Mouse (Mus musculus) liver, embryonic 14.5 days (tissue): ENCODE results near the gene Slu7. TPM values are rescaled to one million over a fixed set of nuclear protein-coding genes. Genes with fewer than 3 reads are reported as not detected.

Experiments
- ATAC-seq: fragments of 200-750 bp; cut with Nextera tagmentation; 2 replicates; pipeline ENCODE4 v1.8.0; 2017; ENCODE audit warnings: moderate number of reproducible peaks, mild to moderate bottlenecking, moderate library complexity; ENCODE audit not compliant: insufficient read depth
- DNase-seq, 3 experiments: peaks; one replicate each; pipeline ENCODE4 v3.0.0-alpha.2; 2012 to 2013; ENCODE audit warnings: low read depth in 3 of 3, low spot score in 3 of 3
- H3K27ac ChIP-seq: fragments of 300-500 bp; sonication (generic); 2 replicates; pipeline ENCODE4 v1.5.1; 2014; ENCODE audit warnings: moderate library complexity, mild to moderate bottlenecking, control low read depth, inconsistent platforms
- H3K27me3 ChIP-seq: fragments of 300-500 bp; sonication (generic); 2 replicates; pipeline ENCODE4 v1.6.1; 2014; ENCODE audit warnings: mild to moderate bottlenecking, low read length, moderate library complexity; ENCODE audit not compliant: control insufficient read depth, insufficient read depth
- H3K36me3 ChIP-seq: fragments of 300-500 bp; sonication (generic); replicated peaks from 2 replicates; pipeline ENCODE4 v1.6.1; 2014; ENCODE audit warnings: low read depth; ENCODE audit not compliant: control insufficient read depth, insufficient read depth
- H3K4me1 ChIP-seq, 2 experiments: fragments of 200-500 bp in 1 of 2; fragments of 300-500 bp in 1 of 2; sonication (generic) in 1 of 2; replicated peaks; 2 replicates each; pipeline ENCODE4 v1.6.1; 2012 to 2014; ENCODE audit warnings: antibody characterized with exemption in 1 of 2, inconsistent platforms in 1 of 2, low read length in 1 of 2; ENCODE audit not compliant: control insufficient read depth in 2 of 2, insufficient read depth in 2 of 2
- H3K4me2 ChIP-seq: fragments of 300-500 bp; sonication (generic); 2 replicates; pipeline ENCODE4 v1.6.1; 2014; ENCODE audit warnings: low read depth, mild to moderate bottlenecking, control low read depth, moderate library complexity
- H3K4me3 ChIP-seq, 2 experiments: fragments of 200-500 bp in 1 of 2; fragments of 300-500 bp in 1 of 2; sonication (generic) in 1 of 2; 2 replicates each; pipeline ENCODE4 v1.5.1; 2012 to 2014; ENCODE audit warnings: low read depth in 2 of 2, low read length in 2 of 2, mild to moderate bottlenecking in 2 of 2, control low read depth in 1 of 2, inconsistent platforms in 1 of 2, moderate library complexity in 1 of 2; ENCODE audit not compliant: insufficient read depth in 1 of 2
- H3K9ac ChIP-seq: fragments of 300-500 bp; sonication (generic); replicated peaks from 2 replicates; pipeline ENCODE4 v1.6.1; 2014; ENCODE audit warnings: mild to moderate bottlenecking, control low read depth, moderate library complexity
- H3K9me3 ChIP-seq: fragments of 300-500 bp; sonication (generic); 2 replicates; pipeline ENCODE4 v1.6.1; 2016; ENCODE audit warnings: low read length, mixed read lengths; ENCODE audit not compliant: control insufficient read depth
- CTCF ChIP-seq: IDR thresholded peaks from 2 replicates; pipeline ENCODE4 v1.5.1; 2016; ENCODE audit warnings: antibody characterized with exemption, low read depth, control low read depth
- EP300 ChIP-seq: IDR thresholded peaks from 2 replicates; pipeline ENCODE4 v1.6.1; 2016; ENCODE audit warnings: antibody characterized with exemption, low read depth
- WGBS: fragments of 180-500 bp; shearing (Covaris S2); extraction: QIAGEN DNeasy Blood & Tissue Kit; methylation state at CpG from one replicate; pipeline ENCODE4 v1.1.7; 2014; ENCODE audit not compliant: insufficient replicate concordance; 5-methylcytosine and 5-hydroxymethylcytosine counted together
- polyA plus RNA-seq, 2 experiments: library from polyadenylated mRNA; depleted of rRNA in 1 of 2; stranded (reverse) in 1 of 2; unstranded in 1 of 2; fragments of >200 nt; fragmentation: Nextera tagmentation in 1 of 2; extraction: Ambion mirVana in 1 of 2; gene quantifications; 2 replicates each; pipeline versions ENCODE4 v1.2.1 to v1.2.3; 2012 to 2014

Slu7 gene
- polyA plus RNA-seq, 2 experiments, result 4.9 to 20.8 TPM

DNA sequence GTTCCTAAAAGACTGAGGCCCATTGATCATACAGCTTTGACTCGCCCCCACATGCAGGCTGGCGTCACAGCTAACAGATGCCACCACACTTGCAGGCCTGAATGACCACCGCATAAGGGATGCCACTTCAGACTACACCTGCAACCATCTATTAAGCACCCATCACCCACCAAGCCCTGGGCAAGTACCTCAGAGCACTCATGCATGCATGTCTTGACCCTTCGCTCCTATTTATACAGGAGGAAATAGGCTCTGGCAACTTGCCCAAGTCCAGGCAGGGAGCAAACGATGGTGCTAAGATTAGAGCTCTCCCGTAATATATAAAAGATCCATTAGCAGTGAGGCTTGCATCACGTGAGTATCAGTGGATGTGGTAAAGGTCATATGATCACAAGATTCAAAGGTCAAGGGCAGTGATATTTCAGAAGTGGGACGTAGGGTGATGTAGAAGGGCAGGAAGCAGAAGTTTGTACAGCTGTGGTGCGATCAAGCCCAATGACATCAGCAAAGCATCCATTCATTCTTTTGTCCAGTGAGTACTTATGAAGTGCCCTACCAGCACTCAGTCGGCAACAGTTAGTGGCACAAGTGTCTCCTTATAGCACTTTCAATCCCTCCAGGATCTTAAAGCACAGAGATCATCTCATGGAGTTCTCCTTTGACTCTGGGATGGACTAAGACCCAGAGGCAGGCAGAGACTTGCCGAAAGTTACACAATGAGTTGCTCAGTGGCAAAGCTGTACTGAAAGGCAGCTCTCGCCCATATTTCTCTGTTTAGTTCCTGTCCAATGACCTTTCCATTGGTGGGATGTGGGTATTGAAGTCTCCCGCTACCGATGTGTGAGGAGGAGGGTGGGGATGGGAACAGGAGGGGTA is 38.2 kb upstream of the Slu7 start:
- TF ChIP-seq CTCF (no peak), EP300 (no peak)
- H3K4me3 ChIP-seq, result no peak overlapping the region
- no peak for DNase-seq
- H3K27me3 ChIP-seq, result no peaks in the 10 kb centered on the region
- H3K36me3 ChIP-seq, result no peaks in the 10 kb centered on the region
- H3K4me1 ChIP-seq, result no peaks in the 10 kb centered on the region
- H3K9me3 ChIP-seq, result no peaks in the 10 kb centered on the region
- H3K9ac ChIP-seq, result no peak overlapping the region
- no peak for ATAC-seq
- H3K4me2 ChIP-seq, result no peak overlapping the region
- no peak overlapping the region for H3K27ac ChIP-seq
- 67% methylated on average over 14 of the region's 14 CpGs for WGBS

DNA sequence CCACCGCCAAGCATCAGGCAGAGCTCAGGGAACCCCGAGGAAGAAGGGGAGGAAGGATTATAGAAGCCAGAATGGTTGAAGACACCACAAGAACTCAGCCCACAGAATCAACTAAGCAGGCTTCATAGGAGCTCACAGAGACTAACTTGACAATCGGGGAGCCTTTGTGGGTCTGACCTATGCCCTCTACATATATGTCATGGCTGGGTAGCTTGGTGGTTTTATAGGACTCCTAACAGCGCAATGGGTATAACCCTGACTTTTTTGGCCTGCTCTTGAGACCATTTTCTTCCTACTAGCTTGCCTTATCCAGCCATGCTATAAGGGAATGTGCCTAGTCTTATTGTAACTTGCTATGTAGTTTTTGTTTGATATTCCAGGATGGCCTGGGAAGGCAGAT is 37.3 kb upstream of the Slu7 start:
- TF ChIP-seq EP300 (no peak), CTCF (no peak)
- WGBS, result 68% methylated on average over 4 of the region's 4 CpGs
- DNase-seq (no peak), ATAC-seq (no peak)
- H3K36me3 ChIP-seq, result no peaks in the 10 kb centered on the region
- no peak overlapping the region for H3K4me2 ChIP-seq
- no peaks in the 10 kb centered on the region for H3K9me3 ChIP-seq
- no peaks in the 10 kb centered on the region for H3K4me1 ChIP-seq
- H3K27ac ChIP-seq, result no peak overlapping the region
- H3K27me3 ChIP-seq, result no peaks in the 10 kb centered on the region
- H3K9ac ChIP-seq, result no peak overlapping the region
- H3K4me3 ChIP-seq, result no peak overlapping the region

DNA sequence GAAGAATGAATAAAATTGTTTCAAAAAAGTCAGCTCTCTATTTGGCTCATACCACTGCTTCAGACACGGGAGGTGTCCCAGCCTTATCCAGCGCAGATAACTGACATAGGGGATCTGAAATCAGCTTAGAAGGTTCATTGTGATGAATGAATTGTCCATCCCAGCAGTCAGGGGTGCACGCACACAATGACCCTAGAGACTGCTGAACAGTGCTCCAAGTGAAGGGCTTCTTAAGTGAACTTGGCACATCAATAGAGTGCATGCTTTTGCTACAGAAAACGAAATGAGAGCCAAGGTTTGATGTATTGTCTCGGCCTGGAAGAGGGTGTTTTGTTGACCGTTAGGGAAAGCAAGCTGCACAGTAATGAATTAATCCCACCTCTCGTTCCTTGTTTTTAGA is 36.9 kb upstream of the Slu7 start:
- TF ChIP-seq EP300 (no peak), CTCF (no peak)
- H3K9ac ChIP-seq, result no peak overlapping the region
- H3K27me3 ChIP-seq, result no peaks in the 10 kb centered on the region

DNA sequence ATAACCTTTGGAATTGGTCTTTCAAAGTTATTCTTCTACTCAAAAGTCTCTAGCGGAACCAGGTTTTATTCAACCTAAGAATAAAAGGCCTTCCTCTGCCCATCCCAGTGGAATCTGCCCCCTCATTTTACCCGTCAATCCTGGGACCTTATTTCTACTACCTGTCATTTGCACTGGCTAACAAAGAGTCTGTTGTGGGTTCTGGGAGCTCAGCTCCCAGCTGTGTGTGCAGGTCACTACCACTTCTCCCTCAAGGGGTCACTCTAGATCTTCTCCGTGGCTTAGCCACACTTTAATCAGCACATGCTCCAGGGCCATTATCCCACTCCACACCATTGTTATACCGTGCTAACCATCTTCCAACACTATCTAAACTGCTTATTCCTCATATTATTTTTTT is 34.2 kb upstream of the Slu7 start:
- ATAC-seq (no peak), DNase-seq (no peak)
- WGBS, result 31% methylated on average over 4 of the region's 4 CpGs
- Histone ChIP-seq H3K27me3 (no peaks in the 10 kb centered on the region), H3K9ac (no peak overlapping the region), H3K4me3 (no peak overlapping the region), H3K27ac (no peak overlapping the region), H3K4me1 (no peaks in the 10 kb centered on the region), H3K9me3 (no peaks in the 10 kb centered on the region), H3K4me2 (no peak overlapping the region), H3K36me3 (no peaks in the 10 kb centered on the region)
- TF ChIP-seq EP300, result no peak
- peak; percentile 32; the same call in 1 of the 2 replicates for TF ChIP-seq CTCF

More for the DNA sequence above, 36.9 kb upstream of the Slu7 start:
- H3K4me1 ChIP-seq, result no peaks in the 10 kb centered on the region
- H3K4me3 ChIP-seq, result no peak overlapping the region
- H3K9me3 ChIP-seq, result no peaks in the 10 kb centered on the region
- no peak for ATAC-seq
- no peaks in the 10 kb centered on the region for H3K36me3 ChIP-seq
- WGBS, result 64% methylated on average over 7 of the region's 7 CpGs
- no peak overlapping the region for H3K4me2 ChIP-seq
- no peak overlapping the region for H3K27ac ChIP-seq
- no peak for DNase-seq

DNA sequence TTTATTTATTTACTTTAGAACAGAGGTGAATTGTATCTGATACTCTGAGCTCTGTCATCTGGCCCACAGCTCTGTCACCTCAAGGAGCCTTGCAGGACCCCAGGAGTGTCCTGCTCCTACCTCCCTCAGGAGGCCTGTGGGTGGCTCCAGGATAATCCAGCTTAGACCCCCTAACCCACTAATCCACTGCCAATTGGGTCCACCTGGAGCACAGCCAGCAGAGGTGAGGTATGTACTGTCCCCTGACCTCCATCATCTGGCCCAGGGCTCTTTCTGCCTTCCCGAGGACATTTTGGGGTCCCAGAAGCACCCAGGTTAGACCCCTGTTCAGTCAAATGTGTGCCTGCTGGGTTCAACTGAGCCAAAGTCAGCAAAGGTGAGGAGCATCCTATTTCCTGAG is 33.4 kb upstream of the Slu7 start:
- H3K4me1 ChIP-seq, result no peaks in the 10 kb centered on the region
- DNase-seq (no peak), ATAC-seq (no peak)
- H3K27me3 ChIP-seq, result no peaks in the 10 kb centered on the region
- H3K27ac ChIP-seq, result no peak overlapping the region
- no peak overlapping the region for H3K9ac ChIP-seq
- 64% methylated on average over 1 of the region's 1 CpGs for WGBS
- TF ChIP-seq CTCF, result no peak
- no peak for TF ChIP-seq EP300
- H3K4me3 ChIP-seq, result no peak overlapping the region
- no peaks in the 10 kb centered on the region for H3K36me3 ChIP-seq
- H3K9me3 ChIP-seq, result no peaks in the 10 kb centered on the region
- no peak overlapping the region for H3K4me2 ChIP-seq
